Mouse (Mus musculus) thymus, postnatal 36 days (tissue): ENCODE measurements around the gene Mras.

Experiments
- DNase-seq, 2 experiments: peaks; one replicate each; pipeline ENCODE4 v3.0.0; 2022; ENCODE audit warnings: mixed read lengths in 2 of 2

The Mras gene

GRCm38 (mm10) chr9:99354796-99355195 is 82.4 kb downstream of the Mras start:
- no peak for DNase-seq

- DNase-seq: no peak
Measured at GRCm38 (mm10) chr9:99353390-99353789, 83.8 kb downstream of the Mras start.

- DNase-seq: no peak
Measured at GRCm38 (mm10) chr9:99352964-99353363, 84.2 kb downstream of the Mras start.

DNA sequence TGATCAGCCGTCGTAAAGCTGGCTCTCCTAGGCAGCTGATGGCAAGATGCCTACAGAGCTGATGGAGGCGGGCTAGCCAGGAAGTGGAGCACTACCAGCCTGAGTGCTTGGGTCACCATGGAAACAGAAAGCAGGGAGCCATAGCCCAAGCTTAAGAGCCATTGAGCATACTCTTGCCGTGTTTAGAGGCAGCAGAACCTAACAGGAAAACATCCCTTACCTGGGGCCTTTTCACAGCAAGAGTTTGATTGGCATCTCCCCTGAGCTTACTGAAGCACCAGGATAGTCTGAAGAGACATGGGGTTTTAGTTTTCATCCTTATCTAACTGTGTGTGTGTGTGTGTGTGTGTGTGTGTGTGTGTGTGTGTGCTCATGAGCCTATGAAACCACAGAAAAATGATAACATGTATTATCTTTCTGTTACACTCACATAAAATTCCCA is 91.8 kb downstream of the Mras start:
- no peak for DNase-seq

GRCm38 (mm10) chr9:99341600-99341999 is 95.6 kb downstream of the Mras start:
- no peak for DNase-seq

GRCm38 (mm10) chr9:99340126-99340525 is 97.1 kb downstream of the Mras start:
- DNase-seq: no peak

- no peak for DNase-seq
Measured at GRCm38 (mm10) chr9:99339182-99339581, 98.0 kb downstream of the Mras start.

- no peak for DNase-seq
Measured at GRCm38 (mm10) chr9:99338293-99338692, 98.9 kb downstream of the Mras start.

DNA sequence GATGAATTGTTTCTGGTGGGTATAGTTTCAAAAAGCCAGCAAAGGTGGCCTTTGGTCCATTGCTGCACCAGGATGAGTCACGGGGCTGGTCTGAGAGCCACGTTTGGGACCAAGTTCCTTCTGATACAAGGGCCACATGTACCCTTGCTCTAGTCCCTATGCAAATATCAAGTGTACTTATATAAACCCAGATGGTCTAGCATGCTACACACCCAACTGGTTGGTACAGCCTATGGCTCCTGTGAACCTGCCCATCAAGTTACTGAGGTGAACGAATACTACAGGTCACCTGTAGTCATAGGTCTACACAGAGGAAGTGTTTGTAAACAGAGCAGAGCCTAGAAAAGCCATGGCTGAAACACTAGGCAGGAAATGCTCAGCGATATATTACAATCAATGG is 100.6 kb downstream of the Mras start:
- no peak for DNase-seq
